Mouse (Mus musculus) skeletal muscle tissue, adult 2 months (tissue): ENCODE measurements at regions not wholly inside any gene's neighbourhood (a gene's known extent, or its start where the extent isn't known, plus 50 kb on each side); places are given as distances from the start of the nearest gene placed in this dataset.

Source experiments
- DNase-seq: peaks from one replicate; pipeline ENCODE4 v3.0.0-alpha.2; 2012; ENCODE audit warnings: low read depth, low spot score

GRCm38 (mm10) chr12:110170496-110170895 is 108.4 kb upstream of the Dio3 start:
- no peak for DNase-seq

GRCm38 (mm10) chr12:110177826-110178225 is 101.0 kb upstream of the Dio3 start:
- DNase-seq, result no peak

- DNase-seq, result no peak
Observed at GRCm38 (mm10) chr12:110183473-110183872, 95.4 kb upstream of the Dio3 start.

- no peak for DNase-seq
Observed at GRCm38 (mm10) chr12:110185399-110185798, 93.5 kb upstream of the Dio3 start.

GRCm38 (mm10) chr12:110186381-110186780 is 92.5 kb upstream of the Dio3 start:
- no peak for DNase-seq

GRCm38 (mm10) chr12:110186911-110187245 is 92.0 kb upstream of the Dio3 start:
- DNase-seq, result no peak

GRCm38 (mm10) chr12:110187246-110188135 is 91.4 kb upstream of the Dio3 start:
- no peak for DNase-seq

GRCm38 (mm10) chr12:110188136-110188631 is 90.7 kb upstream of the Dio3 start:
- no peak for DNase-seq

- DNase-seq, result no peak
Observed at GRCm38 (mm10) chr12:110188641-110189328, 90.1 kb upstream of the Dio3 start.

GRCm38 (mm10) chr12:110189329-110189642 is 89.6 kb upstream of the Dio3 start:
- no peak for DNase-seq

GRCm38 (mm10) chr12:110192186-110192585 is 86.7 kb upstream of the Dio3 start:
- no peak for DNase-seq

- DNase-seq, result no peak
Observed at GRCm38 (mm10) chr12:110197366-110197765, 81.5 kb upstream of the Dio3 start.

GRCm38 (mm10) chr12:110200471-110200870 is 78.4 kb upstream of the Dio3 start:
- DNase-seq, result no peak

GRCm38 (mm10) chr12:110200887-110201286 is 78.0 kb upstream of the Dio3 start:
- DNase-seq, result no peak

GRCm38 (mm10) chr12:110203271-110204014 is 75.4 kb upstream of the Dio3 start:
- DNase-seq, result peak; percentile 34

GRCm38 (mm10) chr12:110204246-110204989 is 74.5 kb upstream of the Dio3 start:
- no peak for DNase-seq

- DNase-seq, result no peak
Observed at GRCm38 (mm10) chr12:110206271-110206670, 72.6 kb upstream of the Dio3 start.

- peak; percentile 46 for DNase-seq
Observed at GRCm38 (mm10) chr12:110206812-110207211, 72.1 kb upstream of the Dio3 start.

GRCm38 (mm10) chr12:110207246-110207852 is 71.5 kb upstream of the Dio3 start:
- DNase-seq, result no peak

GRCm38 (mm10) chr12:110212716-110213115 is 66.2 kb upstream of the Dio3 start:
- DNase-seq, result no peak

GRCm38 (mm10) chr12:110214833-110215232 is 64.0 kb upstream of the Dio3 start:
- no peak for DNase-seq
